Mouse (Mus musculus): ENCODE results near the gene Meis3. TPM values are rescaled to one million over a fixed set of nuclear protein-coding genes. Genes with fewer than 3 reads are reported as not detected.

The Meis3 gene
- polyA plus RNA-seq, 1 experiment from 2014 or later: 196 TPM

DNA sequence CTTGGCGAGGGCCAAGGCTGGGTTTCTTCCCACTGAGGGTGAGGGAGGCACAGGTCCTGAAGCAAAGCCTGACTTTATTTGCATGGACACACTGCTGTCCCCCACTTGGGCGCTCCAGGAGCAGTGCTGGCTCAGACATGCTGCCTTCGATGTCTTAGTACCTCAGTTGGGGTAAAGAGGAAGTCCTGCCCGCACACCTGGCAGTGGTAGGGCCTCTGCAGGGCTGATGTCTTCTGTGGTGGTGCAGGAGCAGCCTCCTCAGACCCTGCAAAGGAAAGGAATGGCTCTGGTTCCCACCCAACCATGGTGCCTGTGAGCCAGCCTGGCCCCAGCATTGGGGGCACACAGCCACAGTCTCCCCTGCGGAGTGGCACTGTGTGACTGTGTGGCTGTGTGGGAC lies 22.3 kb downstream of the Meis3 start:
- H3K27ac ChIP-seq (ENCODE audit: low read depth, low read length): no peak overlapping the region
- ATAC-seq (ENCODE audit: insufficient read depth, low FRiP score, low TSS enrichment): no peak

DNA sequence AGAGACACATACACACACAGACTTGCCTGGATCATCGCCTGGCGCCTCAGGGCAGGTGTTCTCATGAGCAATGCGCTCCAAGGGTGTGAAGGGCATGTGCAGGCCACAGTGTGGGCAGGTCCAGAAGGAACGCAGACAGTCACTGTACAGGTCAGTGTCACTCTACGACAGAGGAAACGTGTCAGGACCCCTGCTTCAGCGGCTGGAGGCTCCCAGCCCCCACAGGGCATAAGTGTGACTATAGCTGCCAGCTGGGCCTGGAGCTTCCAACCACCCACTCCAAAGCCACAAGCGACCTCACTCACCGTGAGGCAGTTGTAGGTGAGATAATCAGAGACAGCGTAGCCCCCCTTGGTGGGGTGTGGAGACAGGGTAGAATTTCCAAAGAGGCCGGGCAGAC lies 23.6 kb downstream of the Meis3 start:
- Histone ChIP-seq H3K27ac (ENCODE audit: low read depth, low read length) (no peak overlapping the region), H3K36me3 (ENCODE audit: control insufficient read depth, insufficient read depth, low read length) (peaks cover 6% of the 10 kb centered on the region; the same call in 1 of the 2 replicates)
- 87% methylated on average over 11 of the region's 11 CpGs for WGBS

More for the DNA sequence above, 22.3 kb downstream of the Meis3 start:
- Histone ChIP-seq H3K4me1 (ENCODE audit: control insufficient read depth, insufficient read depth, low read length) (no peaks in the 10 kb centered on the region), H3K27me3 (ENCODE audit: control insufficient read depth, insufficient read depth, low read length) (no peaks in the 10 kb centered on the region), H3K9me3 (ENCODE audit: control insufficient read depth, low read length) (no peaks in the 10 kb centered on the region), H3K4me3 (ENCODE audit: low read depth, low read length) (no peak overlapping the region), H3K4me2 (ENCODE audit: low read depth) (no peak overlapping the region), H3K36me3 (ENCODE audit: control insufficient read depth, insufficient read depth, low read length) (peaks cover 3% of the 10 kb centered on the region; the same call in 1 of the 2 replicates), H3K9ac (ENCODE audit: low read length) (no peak overlapping the region)
- WGBS: 72% methylated on average over 5 of the region's 5 CpGs
- DNase-seq (ENCODE audit: low spot score): no peak

DNA sequence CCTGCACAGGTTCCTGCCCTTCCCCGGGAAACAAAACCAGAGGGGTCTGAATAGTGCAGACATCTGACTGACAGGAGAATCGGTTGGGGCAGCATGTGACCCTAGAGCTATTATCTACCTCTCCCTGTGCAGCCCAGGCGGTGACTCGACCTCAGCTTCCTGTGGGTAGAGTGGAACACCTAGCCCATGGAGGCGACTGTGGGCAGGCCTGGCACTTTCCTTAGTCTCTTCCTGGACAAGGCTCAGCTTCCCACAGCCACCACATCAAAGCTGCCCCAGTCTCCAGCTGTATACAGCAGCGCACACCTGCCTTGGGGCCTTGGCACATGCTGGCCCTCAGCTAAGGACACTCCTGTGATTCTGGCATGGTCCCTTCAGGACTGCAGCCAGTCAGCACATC lies 26.2 kb downstream of the Meis3 start:
- WGBS: 92% methylated on average over 6 of the region's 6 CpGs
- no peak for ATAC-seq (ENCODE audit: insufficient read depth, low FRiP score, low TSS enrichment)
- Histone ChIP-seq H3K9me3 (ENCODE audit: control insufficient read depth, low read length) (no peaks in the 10 kb centered on the region), H3K4me2 (ENCODE audit: low read depth) (no peak overlapping the region), H3K27ac (ENCODE audit: low read depth, low read length) (no peak overlapping the region), H3K4me1 (ENCODE audit: control insufficient read depth, insufficient read depth, low read length) (no peaks in the 10 kb centered on the region), H3K4me3 (ENCODE audit: low read depth, low read length) (no peak overlapping the region), H3K36me3 (ENCODE audit: control insufficient read depth, insufficient read depth, low read length) (peaks cover 8% of the 10 kb centered on the region), H3K27me3 (ENCODE audit: control insufficient read depth, insufficient read depth, low read length) (no peaks in the 10 kb centered on the region), H3K9ac (ENCODE audit: low read length) (no peak overlapping the region)
- no peak for DNase-seq (ENCODE audit: low spot score)

More for the DNA sequence above, 23.6 kb downstream of the Meis3 start:
- ATAC-seq (ENCODE audit: insufficient read depth, low FRiP score, low TSS enrichment): no peak
- DNase-seq (ENCODE audit: low spot score): no peak
- Histone ChIP-seq H3K9ac (ENCODE audit: low read length) (no peak overlapping the region), H3K4me1 (ENCODE audit: control insufficient read depth, insufficient read depth, low read length) (no peaks in the 10 kb centered on the region), H3K4me3 (ENCODE audit: low read depth, low read length) (no peak overlapping the region), H3K27me3 (ENCODE audit: control insufficient read depth, insufficient read depth, low read length) (no peaks in the 10 kb centered on the region), H3K4me2 (ENCODE audit: low read depth) (no peak overlapping the region), H3K9me3 (ENCODE audit: control insufficient read depth, low read length) (no peaks in the 10 kb centered on the region)

DNA sequence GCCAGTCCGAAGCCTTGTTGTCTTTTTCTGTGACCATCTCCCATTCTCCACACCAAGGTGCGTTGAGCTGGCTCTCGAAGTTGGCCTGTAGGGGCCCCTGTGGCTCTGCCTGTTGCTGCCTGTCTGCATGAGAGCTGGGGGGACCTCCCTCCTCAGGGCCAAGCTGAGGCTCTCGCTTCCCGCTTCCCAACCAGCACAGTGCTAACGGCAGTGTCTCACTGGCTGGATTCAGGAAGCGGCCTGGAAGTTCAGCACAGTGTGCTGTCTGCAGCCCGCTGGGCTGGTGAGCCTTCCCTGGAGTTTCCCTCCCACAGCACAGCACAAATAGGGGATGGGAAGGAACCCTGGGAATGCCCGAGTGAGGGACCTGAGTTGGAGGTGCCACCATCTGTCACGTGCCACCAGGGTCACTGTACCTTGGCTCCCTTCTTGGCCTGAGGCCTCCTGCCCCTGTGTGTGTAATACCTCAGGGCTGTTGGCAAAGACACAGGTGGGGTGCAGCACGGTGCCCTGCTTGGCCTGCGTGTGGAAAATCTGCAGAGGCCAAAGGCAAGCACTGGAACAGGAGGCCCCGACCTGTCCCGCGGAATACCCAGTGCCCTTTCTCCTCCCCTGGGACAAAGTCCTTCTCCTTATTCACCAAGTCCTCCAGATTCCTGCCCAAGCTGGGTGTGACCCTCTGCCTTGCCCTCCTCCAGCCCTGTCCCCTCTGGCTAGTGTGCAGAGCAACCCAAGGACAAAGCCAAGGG lies 28.0 kb downstream of the Meis3 start:
- WGBS: 85% methylated on average over 15 of the region's 15 CpGs

DNA sequence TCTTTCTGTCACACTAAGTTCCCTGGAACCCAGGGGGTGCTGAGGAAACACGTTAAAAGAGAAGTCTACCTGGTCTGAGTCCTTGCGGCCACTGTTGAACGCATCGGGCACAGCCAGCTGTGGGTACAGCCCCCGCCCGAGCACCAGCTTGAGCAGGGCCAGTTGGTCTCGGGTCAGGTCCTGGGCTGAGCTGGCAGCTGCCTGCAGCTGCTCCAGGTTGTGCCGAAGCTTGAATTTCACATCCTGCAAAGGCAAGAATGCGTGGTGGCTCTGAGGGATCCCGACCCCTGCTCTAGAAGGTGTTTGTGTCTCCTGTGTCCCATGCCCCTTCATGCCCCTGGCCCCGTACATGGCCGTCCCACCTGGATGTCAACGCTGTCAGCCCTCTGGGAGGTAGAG lies 28.6 kb downstream of the Meis3 start:
- Histone ChIP-seq H3K27ac (ENCODE audit: low read depth, low read length) (no peak overlapping the region), H3K9me3 (ENCODE audit: control insufficient read depth, low read length) (no peaks in the 10 kb centered on the region), H3K36me3 (ENCODE audit: control insufficient read depth, insufficient read depth, low read length) (peaks cover 10% of the 10 kb centered on the region), H3K27me3 (ENCODE audit: control insufficient read depth, insufficient read depth, low read length) (no peaks in the 10 kb centered on the region), H3K4me1 (ENCODE audit: control insufficient read depth, insufficient read depth, low read length) (no peaks in the 10 kb centered on the region), H3K4me3 (ENCODE audit: low read depth, low read length) (no peak overlapping the region), H3K9ac (ENCODE audit: low read length) (no peak overlapping the region), H3K4me2 (ENCODE audit: low read depth) (no peak overlapping the region)
- ATAC-seq (ENCODE audit: insufficient read depth, low FRiP score, low TSS enrichment): no peak
- WGBS: 92% methylated on average over 13 of the region's 13 CpGs
- no peak for DNase-seq (ENCODE audit: low spot score)

More for the DNA sequence above, 28.0 kb downstream of the Meis3 start:
- no peaks in the 10 kb centered on the region for H3K9me3 ChIP-seq (ENCODE audit: control insufficient read depth, low read length)
- H3K4me2 ChIP-seq (ENCODE audit: low read depth): no peak overlapping the region
- H3K4me3 ChIP-seq (ENCODE audit: low read depth, low read length): no peak overlapping the region
- peaks cover 8% of the 10 kb centered on the region for H3K36me3 ChIP-seq (ENCODE audit: control insufficient read depth, insufficient read depth, low read length)
- H3K27me3 ChIP-seq (ENCODE audit: control insufficient read depth, insufficient read depth, low read length): no peaks in the 10 kb centered on the region
- H3K27ac ChIP-seq (ENCODE audit: low read depth, low read length): no peak overlapping the region
- H3K9ac ChIP-seq (ENCODE audit: low read length): no peak overlapping the region
- DNase-seq (ENCODE audit: low spot score) (no peak), ATAC-seq (ENCODE audit: insufficient read depth, low FRiP score, low TSS enrichment) (no peak)
- no peaks in the 10 kb centered on the region for H3K4me1 ChIP-seq (ENCODE audit: control insufficient read depth, insufficient read depth, low read length)

DNA sequence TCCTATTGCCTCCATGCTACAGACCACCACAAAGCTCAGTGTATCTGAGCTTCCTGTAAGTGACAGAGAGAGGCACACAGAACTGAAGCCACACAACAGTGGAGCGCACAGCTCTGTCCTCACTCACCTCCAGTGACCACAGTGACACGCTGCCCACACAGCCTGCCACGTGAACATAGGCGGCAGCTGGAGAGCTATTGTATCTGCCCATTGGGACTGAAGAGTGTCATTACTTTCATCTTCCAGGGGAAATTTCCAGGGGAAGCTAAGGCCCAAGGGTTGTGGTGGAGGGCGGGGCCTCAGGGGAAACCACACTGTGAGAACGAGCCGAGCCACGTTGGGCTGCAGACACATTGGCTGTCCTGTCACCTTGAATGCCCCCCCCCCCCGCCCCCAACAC lies 29.9 kb downstream of the Meis3 start:
- 81% methylated on average over 8 of the region's 9 CpGs for WGBS
- Histone ChIP-seq H3K27me3 (ENCODE audit: control insufficient read depth, insufficient read depth, low read length) (no peaks in the 10 kb centered on the region), H3K36me3 (ENCODE audit: control insufficient read depth, insufficient read depth, low read length) (peaks cover 8% of the 10 kb centered on the region), H3K9me3 (ENCODE audit: control insufficient read depth, low read length) (no peaks in the 10 kb centered on the region), H3K9ac (ENCODE audit: low read length) (no peak overlapping the region), H3K4me3 (ENCODE audit: low read depth, low read length) (no peak overlapping the region), H3K4me1 (ENCODE audit: control insufficient read depth, insufficient read depth, low read length) (no peaks in the 10 kb centered on the region), H3K27ac (ENCODE audit: low read depth, low read length) (no peak overlapping the region), H3K4me2 (ENCODE audit: low read depth) (no peak overlapping the region)
- no peak for ATAC-seq (ENCODE audit: insufficient read depth, low FRiP score, low TSS enrichment)
- no peak for DNase-seq (ENCODE audit: low spot score)

DNA sequence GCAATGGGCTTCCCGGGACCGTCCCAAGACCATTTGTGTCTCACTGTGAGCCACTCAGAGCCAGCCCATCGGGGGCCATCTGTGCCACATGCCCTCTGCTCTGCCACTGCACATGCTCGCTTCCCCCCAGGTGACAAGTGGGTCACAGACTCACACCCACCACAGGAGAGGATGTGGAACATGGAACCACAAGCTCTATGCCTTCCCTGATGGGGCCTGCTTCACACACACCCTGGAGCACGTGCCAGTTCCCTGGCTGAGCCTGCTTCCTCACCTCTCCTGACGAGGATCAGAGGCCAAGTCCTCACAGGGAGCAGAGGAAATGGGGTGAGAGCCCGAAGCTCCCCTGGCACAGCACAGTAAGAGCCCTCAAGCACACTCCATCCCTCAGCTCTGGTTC lies 32.2 kb downstream of the Meis3 start:
- no peak overlapping the region for H3K4me2 ChIP-seq (ENCODE audit: low read depth)
- H3K27ac ChIP-seq (ENCODE audit: low read depth, low read length): no peak overlapping the region
- WGBS: 87% methylated on average over 7 of the region's 7 CpGs
- no peak overlapping the region for H3K9ac ChIP-seq (ENCODE audit: low read length)
- no peak for DNase-seq (ENCODE audit: low spot score)
- H3K4me1 ChIP-seq (ENCODE audit: control insufficient read depth, insufficient read depth, low read length): no peaks in the 10 kb centered on the region
- H3K9me3 ChIP-seq (ENCODE audit: control insufficient read depth, low read length): no peaks in the 10 kb centered on the region
- peaks cover 9% of the 10 kb centered on the region for H3K36me3 ChIP-seq (ENCODE audit: control insufficient read depth, insufficient read depth, low read length)
- H3K4me3 ChIP-seq (ENCODE audit: low read depth, low read length): no peak overlapping the region
- H3K27me3 ChIP-seq (ENCODE audit: control insufficient read depth, insufficient read depth, low read length): no peaks in the 10 kb centered on the region
- ATAC-seq (ENCODE audit: insufficient read depth, low FRiP score, low TSS enrichment): no peak

DNA sequence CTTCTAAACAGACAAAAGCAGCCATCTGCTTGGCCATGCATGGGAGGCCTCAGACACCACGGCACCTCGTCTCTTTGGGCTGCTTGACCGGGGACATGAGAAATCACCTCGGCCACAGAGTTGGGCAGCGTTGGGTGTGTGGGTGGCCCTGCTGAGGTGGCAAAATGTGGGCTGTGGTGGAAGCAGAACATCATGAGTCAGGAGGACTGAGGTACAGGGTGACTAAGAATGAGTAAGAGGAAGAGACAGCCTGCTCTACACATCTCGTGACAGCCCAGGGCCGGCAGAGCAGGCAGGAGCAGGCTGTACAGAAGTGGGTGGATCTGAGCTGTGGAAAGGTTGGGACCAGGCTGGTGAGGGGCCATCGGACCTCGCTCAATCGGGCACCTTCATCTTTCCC lies 32.6 kb downstream of the Meis3 start:
- Histone ChIP-seq H3K27me3 (ENCODE audit: control insufficient read depth, insufficient read depth, low read length) (no peaks in the 10 kb centered on the region), H3K27ac (ENCODE audit: low read depth, low read length) (no peak overlapping the region), H3K4me3 (ENCODE audit: low read depth, low read length) (no peak overlapping the region), H3K4me2 (ENCODE audit: low read depth) (no peak overlapping the region), H3K36me3 (ENCODE audit: control insufficient read depth, insufficient read depth, low read length) (peaks cover 9% of the 10 kb centered on the region), H3K9me3 (ENCODE audit: control insufficient read depth, low read length) (no peaks in the 10 kb centered on the region), H3K4me1 (ENCODE audit: control insufficient read depth, insufficient read depth, low read length) (no peaks in the 10 kb centered on the region), H3K9ac (ENCODE audit: low read length) (no peak overlapping the region)
- DNase-seq (ENCODE audit: low spot score) (no peak), ATAC-seq (ENCODE audit: insufficient read depth, low FRiP score, low TSS enrichment) (no peak)
- 90% methylated on average over 10 of the region's 10 CpGs for WGBS

Measured in neural tube, embryonic 11.5 days (tissue).